Mouse (Mus musculus) lung, adult 2 months (tissue): ENCODE measurements around the gene Atf6b.

Experiments
- CTCF ChIP-seq: fragments of 200-500 bp; IDR thresholded peaks from 2 replicates; pipeline ENCODE4 v1.5.1; 2011; ENCODE audit warnings: mild to moderate bottlenecking, low read length, control low read depth; ENCODE audit not compliant: insufficient read depth
- POLR2A ChIP-seq: fragments of 200-500 bp; IDR thresholded peaks from 2 replicates; pipeline ENCODE4 v1.6.1; 2011; ENCODE audit warnings: low read depth, mild to moderate bottlenecking, control low read depth, low read length, borderline replicate concordance; ENCODE audit errors: extremely low read depth

- TF ChIP-seq POLR2A: no peak
- TF ChIP-seq CTCF: no peak
Measured at GRCm38 (mm10) chr17:34607997-34608396, 38.9 kb upstream of the Atf6b start.
